Mouse (Mus musculus): Measurements from ENCODE around the gene Nt5c3.
A peak's percentile ranks its signal among the peaks of the same experiment; 100 is the strongest.

The Nt5c3 gene

DNA sequence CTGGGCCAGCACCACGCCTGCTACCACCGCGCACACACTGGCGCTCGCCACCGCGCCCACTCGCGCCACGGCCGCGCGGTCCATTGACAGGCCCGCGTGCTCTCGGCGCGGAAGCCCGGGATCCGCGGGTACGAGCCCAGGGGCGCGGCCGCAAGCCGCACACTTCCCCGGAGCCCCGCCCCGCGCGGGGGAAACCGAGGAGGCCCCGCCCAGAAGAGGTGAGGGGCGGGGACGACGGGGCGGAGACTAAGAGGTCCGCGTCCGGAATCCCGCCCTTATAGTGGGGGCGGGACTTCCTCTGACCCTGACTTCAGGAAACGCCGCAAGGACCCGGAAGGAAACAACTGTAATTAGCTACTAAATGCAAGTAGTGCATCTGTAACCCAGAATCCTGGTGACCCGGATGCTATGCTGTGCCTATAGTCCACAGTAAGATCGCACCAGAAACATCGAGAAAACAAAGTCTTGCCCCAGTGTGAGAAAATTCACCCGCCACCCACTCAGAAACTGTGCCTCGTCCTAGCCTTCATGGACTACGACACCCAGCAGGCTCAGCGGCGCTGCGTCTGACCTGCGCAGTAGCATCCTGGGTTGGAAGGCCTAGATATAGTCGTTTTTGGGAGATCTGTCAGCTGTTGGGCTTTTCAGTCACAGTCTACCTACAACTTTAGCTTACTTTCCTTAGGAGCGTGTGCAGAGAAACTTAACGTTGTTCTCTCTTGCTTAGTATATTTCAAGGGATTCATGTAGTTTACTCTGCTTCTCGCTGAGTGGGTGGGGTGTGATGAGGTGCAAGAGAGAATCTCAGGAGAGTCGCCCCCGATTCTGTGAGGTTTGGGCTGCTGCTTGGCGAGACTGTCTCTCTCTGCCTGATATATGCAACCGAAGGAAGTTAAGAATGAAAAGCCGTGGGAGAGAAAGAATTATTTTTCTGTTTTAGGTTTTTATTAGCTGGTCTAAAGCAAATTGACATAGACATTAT is at the start of gene Nt5c3, which contains the start of gene Vmn1r4:
Nt5c3 (minus strand) TSS at position 207 of the 982 bp plus-strand sequence.
Vmn1r4 (plus strand) TSS at position 290 of the 982 bp plus-strand sequence.
- DNase-seq, result peak; percentile 94 to 97

DNA sequence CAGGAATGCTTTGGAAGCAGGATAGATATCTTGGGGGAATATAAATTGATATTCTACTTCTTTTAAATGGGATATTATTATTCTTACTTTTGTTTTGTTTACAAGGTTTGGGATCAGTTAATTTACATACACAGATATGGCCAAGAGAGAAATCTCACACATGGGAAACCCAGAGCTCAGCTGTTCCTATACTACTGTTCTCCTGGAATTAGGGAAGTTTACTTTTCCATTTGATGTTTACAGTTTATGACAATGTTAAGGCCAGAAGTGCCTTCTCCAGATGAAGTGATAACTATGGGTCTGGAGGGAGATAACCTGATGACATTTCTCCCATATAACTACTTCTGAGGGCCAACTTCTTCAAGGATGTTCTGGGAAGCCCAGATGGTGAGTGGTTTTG is 46.2 kb upstream of the Nt5c3 start, which contains the start of gene Vmn1r5:
Vmn1r5 (plus strand) TSS at position 301 of the 400 bp plus-strand sequence.
- DNase-seq, result no peak

- DNase-seq, result no peak
Observed at GRCm38 (mm10) chr6:56956436-56956835, 32.7 kb upstream of the Nt5c3 start.

- DNase-seq, result no peak
Observed at GRCm38 (mm10) chr6:56934366-56934765, 10.6 kb upstream of the Nt5c3 start.

GRCm38 (mm10) chr6:56932464-56932863 is 8.7 kb upstream of the Nt5c3 start:
- DNase-seq, result no peak

DNA sequence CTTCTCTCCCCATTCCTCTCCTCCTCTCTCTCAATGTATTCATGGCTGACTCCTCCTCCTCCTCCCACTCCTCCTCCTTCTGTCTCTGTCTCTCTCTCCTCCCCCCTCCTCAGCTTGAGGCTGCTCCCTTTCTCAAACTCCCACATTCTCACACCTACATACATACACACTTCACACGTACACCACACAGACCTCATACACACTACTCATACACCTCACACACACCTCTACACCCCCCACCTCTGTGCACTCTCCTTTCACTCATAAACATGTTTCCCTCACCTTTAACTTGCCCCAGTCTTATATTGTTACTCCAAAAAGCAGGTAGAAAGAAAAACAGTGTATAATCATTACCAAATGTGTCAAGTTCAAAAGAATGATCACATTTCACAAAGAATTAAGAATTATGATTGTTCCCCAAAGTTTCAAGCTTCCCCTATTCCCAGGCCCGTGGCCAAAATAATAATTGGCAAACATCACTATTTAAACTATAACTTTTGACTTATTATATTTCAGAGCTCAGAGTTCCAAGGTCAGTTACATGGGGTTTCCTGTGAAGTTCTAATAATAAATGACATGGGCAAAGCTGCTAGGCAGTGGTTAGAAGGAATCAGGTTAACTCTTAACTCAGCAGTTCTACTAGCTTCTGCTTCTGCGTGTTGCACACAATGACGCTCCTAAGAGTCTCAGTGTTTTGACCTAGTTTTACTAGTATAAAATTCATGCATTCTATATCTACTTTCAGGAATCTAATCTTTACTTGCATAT is 8.1 kb upstream of the Nt5c3 start:
- no peak for DNase-seq

GRCm38 (mm10) chr6:56923331-56923725 is 404 bp downstream of the Nt5c3 start:
- no peak for DNase-seq

GRCm38 (mm10) chr6:56920222-56921092 is 3.3 kb downstream of the Nt5c3 start:
- no peak for DNase-seq

GRCm38 (mm10) chr6:56919330-56920044 is 4.2 kb downstream of the Nt5c3 start:
- no peak for DNase-seq

- no peak for DNase-seq
Observed at GRCm38 (mm10) chr6:56917578-56918368, 6.0 kb downstream of the Nt5c3 start.

GRCm38 (mm10) chr6:56916279-56916678 is 7.5 kb downstream of the Nt5c3 start:
- no peak for DNase-seq

DNA sequence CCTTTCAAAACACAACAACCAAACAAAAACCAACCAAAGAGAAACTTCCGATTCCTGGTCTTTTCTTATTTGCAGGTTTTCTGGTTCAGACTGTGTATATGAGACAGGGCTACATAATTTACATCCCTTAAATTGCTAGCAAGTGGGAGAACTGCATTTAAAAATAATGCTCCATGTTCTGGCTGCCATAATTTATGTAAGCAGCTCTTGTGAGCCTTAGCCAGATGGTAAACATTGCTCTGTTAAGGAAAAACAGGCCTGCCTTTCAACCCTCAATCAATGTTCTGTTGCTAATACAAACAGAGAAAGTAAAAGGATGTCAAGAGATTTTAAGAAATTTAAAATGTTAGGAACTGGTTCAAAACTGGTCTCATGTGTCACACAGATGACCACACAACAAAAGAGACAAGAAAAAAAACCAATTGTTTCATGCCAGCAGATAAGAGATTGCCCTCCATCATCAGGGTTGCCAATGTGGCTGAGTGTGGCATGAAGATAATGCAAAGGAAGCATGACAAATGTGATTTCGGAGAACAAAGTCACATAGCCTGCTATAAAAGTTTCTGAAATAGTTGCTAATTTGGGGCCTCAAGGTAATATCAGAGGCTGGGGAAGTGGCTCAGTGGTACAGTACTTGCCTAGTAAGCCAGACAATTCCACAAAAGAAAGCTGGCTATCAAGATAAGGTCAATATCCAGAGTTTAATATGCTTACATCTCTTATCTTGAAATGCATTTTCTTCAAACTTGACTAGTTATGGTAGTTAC is 10.5 kb downstream of the Nt5c3 start:
- no peak for DNase-seq

- no peak for DNase-seq
Observed at GRCm38 (mm10) chr6:56910910-56911309, 12.8 kb downstream of the Nt5c3 start.

GRCm38 (mm10) chr6:56908912-56909311 is 14.8 kb downstream of the Nt5c3 start:
- DNase-seq, result peak; percentile 44 to 52

- no peak for DNase-seq
Observed at GRCm38 (mm10) chr6:56908397-56908796, 15.3 kb downstream of the Nt5c3 start.

DNA sequence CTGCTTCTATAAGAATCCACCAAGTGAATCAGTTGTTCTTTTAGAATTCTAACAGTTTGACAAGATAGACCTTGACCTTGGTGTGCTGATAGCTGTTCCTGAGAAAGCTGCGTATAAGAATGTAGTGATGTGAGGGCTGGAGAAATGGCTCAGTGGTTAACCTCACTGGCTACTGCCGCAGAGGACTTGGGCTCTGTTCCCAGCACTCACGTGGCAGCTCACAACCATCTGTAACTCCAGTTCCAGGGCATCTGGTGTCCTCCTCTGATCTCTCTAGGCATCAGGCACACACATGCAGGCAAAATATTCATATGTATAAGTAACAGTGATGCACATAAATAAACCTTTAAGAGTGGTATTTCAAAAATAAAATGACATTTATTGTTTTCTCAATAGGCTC is 15.8 kb downstream of the Nt5c3 start:
- DNase-seq, result no peak

DNA sequence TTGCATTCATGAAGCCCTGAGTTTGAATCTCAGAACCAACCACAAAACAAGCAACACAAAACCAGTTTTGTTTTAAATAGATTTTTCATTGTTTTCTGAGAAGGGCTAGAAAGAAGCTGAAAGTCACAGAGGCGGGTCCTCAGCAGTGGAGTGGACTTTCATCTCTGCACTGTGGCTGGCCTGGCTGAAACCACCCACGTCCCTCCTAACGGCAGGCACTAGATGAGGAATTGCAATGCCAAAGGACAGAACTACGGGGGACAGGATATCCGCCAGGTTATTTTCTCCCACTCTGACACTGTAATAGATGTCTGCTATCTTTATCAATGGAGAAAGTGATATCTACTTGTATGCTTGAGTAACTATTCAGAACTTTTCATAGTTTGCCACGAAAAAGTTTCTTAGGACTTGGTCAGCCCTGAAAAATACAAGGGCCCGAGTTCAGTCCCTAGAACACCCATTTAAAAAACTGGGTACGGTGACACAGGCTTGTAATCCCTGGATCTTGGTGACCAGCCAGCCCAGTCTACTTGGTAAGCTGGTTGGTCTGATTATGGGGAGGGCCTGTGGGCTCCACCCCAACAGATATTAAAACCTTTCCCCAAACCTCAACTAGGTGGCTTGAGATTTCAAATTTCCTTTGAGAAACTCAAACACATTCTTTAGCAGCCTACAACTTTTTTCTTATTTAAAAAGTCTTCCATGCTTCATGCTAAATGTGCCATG is 17.4 kb downstream of the Nt5c3 start:
- no peak for DNase-seq

DNA sequence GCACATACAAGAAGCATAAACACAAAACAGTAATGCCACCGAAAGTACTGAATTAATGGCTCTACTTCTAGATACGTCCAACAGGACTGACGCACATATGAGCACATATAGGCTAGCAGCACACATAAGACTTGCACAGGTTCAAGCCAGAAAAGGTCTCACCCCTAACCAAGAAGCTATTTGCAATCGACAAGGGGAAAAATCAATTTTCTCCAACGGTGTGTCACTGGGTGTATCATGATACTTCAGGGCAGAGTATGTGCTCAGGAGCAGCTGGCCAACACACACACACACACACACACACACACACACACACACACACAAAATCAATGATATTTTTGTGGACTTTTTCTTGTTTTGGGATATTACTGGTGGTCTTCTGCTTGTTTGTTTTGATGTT is 18.2 kb downstream of the Nt5c3 start:
- no peak for DNase-seq

- DNase-seq, result no peak
Observed at GRCm38 (mm10) chr6:56904982-56905381, 18.8 kb downstream of the Nt5c3 start.
